Mouse (Mus musculus) forebrain, embryonic 12.5 days (tissue): Measurements from ENCODE around the gene Plekhg1. TPM values are rescaled to one million over a fixed set of nuclear protein-coding genes. Genes with fewer than 3 reads are reported as not detected.

Experiments used
- ATAC-seq: fragments of 200-750 bp; cut with Nextera tagmentation; 2 replicates; pipeline ENCODE4 v1.8.0; 2017; ENCODE audit warnings: moderate TSS enrichment; ENCODE audit not compliant: low FRiP score
- H3K27ac ChIP-seq: fragments of 300-500 bp; sonication (generic); 2 replicates; pipeline ENCODE4 v1.5.1; 2016; ENCODE audit warnings: mild to moderate bottlenecking
- H3K27me3 ChIP-seq: fragments of 300-500 bp; sonication (generic); 2 replicates; pipeline ENCODE4 v1.6.1; 2016; ENCODE audit warnings: mild to moderate bottlenecking
- H3K36me3 ChIP-seq: fragments of 300-500 bp; sonication (generic); replicated peaks from 2 replicates; pipeline ENCODE4 v1.6.1; 2016; ENCODE audit warnings: mild to moderate bottlenecking
- H3K4me1 ChIP-seq: fragments of 300-500 bp; sonication (generic); 2 replicates; pipeline ENCODE4 v1.6.1; 2016
- H3K4me2 ChIP-seq: fragments of 300-500 bp; sonication (generic); 2 replicates; pipeline ENCODE4 v1.6.1; 2016; ENCODE audit warnings: mild to moderate bottlenecking, moderate library complexity
- H3K4me3 ChIP-seq: fragments of 300-500 bp; sonication (generic); replicated peaks from 2 replicates; pipeline ENCODE4 v1.5.1; 2016; ENCODE audit warnings: mild to moderate bottlenecking
- H3K9ac ChIP-seq: fragments of 300-500 bp; sonication (generic); 2 replicates; pipeline ENCODE4 v1.6.1; 2016; ENCODE audit warnings: mild to moderate bottlenecking
- H3K9me3 ChIP-seq: fragments of 300-500 bp; sonication (generic); 2 replicates; pipeline ENCODE4 v1.6.1; 2016
- WGBS: fragments of 180-500 bp; shearing (Covaris S2); methylation state at CpG from one replicate; pipeline ENCODE4 v1.1.7; 2016; 5-methylcytosine and 5-hydroxymethylcytosine counted together
- polyA plus RNA-seq: library from polyadenylated mRNA; unstranded; fragments of >200 nt; fragmentation: Nextera tagmentation; extraction: Ambion mirVana; gene quantifications from 2 replicates; pipeline ENCODE4 v1.2.1, GENCODE M21; 2016

Gene Plekhg1
- polyA plus RNA-seq, 1 experiment from 2014 or later = 14.9 TPM

DNA sequence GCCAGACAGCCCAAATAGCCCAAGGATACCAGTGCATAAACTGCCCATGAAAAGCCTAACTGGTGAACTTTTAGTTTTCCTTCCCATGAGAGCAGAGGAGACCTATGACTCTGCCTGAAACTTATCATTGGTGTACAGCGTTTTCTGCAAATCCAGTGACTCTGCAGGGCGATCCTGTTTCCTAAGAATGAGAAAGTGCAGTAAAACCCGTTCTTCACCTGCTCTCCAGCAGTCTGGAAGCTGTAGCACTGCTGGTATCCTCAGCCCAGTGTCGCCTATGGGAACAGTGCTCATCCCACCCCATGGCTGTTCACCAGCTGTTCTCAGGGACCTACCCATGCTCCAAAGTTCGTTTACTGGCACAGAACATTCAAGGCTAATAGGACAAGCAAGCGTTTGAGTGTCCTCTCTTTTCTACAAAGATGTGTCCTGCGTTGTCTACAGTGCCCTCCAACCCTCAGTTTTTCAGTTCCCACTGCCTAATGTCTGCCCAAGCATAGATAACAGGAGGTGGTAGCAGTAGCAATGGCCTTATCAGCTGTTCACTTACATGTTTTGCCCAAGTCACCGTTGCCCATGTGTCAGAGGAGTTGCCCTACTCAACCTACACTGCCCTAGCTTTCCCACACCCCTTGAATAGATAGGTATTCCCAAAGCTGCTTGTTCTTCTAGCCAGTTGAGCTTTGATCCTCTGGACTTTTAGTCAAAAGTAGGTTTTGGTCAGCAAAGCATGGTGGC lies 253.4 kb downstream of the Plekhg1 start:
- Histone ChIP-seq H3K36me3 (peaks cover 17% of the 10 kb centered on the region), H3K9me3 (no peaks in the 10 kb centered on the region), H3K4me1 (no peaks in the 10 kb centered on the region), H3K9ac (no peak overlapping the region), H3K4me2 (no peak overlapping the region), H3K4me3 (no peak overlapping the region), H3K27me3 (no peaks in the 10 kb centered on the region), H3K27ac (no peak overlapping the region)
- no peak for ATAC-seq
- WGBS = 88% methylated on average over 8 of the region's 8 CpGs

DNA sequence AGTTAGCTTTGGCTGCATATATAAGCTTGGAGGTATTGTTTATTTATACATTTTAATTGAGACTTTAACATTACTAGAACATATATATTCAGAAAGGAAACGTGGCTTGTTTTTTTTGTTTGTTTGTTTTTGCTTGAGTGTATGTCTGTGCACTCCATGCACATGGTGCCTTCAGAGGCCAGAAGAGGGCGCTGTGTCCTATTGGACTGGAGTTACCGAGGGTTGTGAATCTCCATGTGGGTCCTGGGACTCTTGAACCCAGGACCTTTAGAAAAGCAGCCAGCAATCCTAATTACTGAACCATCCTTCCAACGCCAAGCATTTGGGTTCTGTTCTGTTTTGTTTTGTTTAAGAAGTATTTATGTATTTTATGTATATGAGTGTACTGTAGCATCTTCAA lies 255.1 kb downstream of the Plekhg1 start:
- Histone ChIP-seq H3K4me1 (no peaks in the 10 kb centered on the region), H3K4me2 (no peak overlapping the region), H3K9me3 (no peaks in the 10 kb centered on the region), H3K27me3 (no peaks in the 10 kb centered on the region), H3K36me3 (peaks cover 1% of the 10 kb centered on the region), H3K9ac (no peak overlapping the region), H3K4me3 (no peak overlapping the region), H3K27ac (no peak overlapping the region)
- no peak for ATAC-seq
- 82% methylated on average over 4 of the region's 4 CpGs for WGBS

DNA sequence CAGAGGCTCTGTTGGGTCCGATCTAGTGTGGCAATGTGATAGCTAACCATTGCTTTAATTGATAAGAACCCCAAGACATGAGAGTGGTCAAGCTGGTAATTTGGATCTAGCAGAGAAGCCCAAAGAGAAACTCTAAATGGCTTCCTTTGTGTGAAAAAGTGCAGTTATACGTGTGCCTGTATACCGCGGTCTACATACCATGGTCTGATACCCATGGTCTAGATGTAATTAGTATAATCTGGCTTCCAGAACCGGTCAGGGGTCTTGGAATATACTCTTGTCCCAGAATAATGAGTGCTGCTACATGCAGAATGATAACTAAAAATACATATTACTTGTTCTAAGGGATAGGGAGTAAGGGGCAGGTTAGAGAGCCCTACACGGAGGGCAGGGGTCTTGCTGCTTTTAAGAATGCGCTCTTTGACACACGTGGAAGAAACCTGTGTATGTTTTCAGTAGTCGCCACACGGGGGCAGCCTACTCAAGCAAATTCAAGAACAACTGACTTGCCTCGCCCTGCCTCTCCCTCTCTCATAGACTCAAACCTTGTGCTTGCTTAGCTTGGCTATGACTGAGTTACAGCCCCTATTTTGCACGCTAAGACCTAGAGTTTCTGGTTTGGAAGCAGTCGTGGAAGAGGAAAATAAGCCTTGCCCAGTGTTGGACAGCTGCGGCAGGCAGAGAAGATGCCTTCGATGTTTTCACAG lies 256.2 kb downstream of the Plekhg1 start:
- no peak overlapping the region for H3K9ac ChIP-seq
- 58% methylated on average over 15 of the region's 15 CpGs for WGBS
- H3K4me1 ChIP-seq = no peaks in the 10 kb centered on the region
- H3K27ac ChIP-seq = no peak overlapping the region
- no peak overlapping the region for H3K4me2 ChIP-seq
- no peaks in the 10 kb centered on the region for H3K36me3 ChIP-seq
- H3K27me3 ChIP-seq = no peaks in the 10 kb centered on the region
- peak; percentile 77 for ATAC-seq
- no peaks in the 10 kb centered on the region for H3K9me3 ChIP-seq
- H3K4me3 ChIP-seq = no peak overlapping the region

DNA sequence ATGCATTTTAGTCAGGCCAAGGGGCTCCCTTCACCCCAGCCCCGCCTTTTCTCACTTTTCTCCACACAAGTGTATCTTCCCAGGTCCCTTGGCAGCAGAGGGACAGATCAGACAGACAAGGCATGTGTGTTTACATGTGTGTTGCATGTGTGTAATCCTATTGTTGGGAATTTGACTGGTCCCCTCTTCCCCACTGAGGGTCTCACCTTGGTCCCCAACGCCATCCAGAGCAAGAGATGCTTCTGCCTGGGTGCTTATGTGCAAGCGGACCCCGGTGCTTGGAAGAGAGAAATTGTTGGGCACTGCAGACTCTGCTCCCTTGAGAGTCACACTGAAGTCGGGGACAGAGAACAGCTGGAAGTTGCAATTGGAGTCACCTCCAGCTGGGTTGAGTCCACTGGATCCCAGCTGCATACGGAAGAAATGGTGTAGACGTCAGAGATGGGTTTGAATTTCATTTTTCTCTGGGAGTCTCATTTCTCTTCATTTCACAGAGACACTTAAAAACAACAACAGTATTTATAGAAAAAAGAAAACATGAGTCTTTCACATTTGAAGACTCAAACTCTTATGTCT lies 257.8 kb downstream of the Plekhg1 start:
- H3K9me3 ChIP-seq = no peaks in the 10 kb centered on the region
- H3K36me3 ChIP-seq = no peaks in the 10 kb centered on the region
- no peak for ATAC-seq
- H3K9ac ChIP-seq = no peak overlapping the region
- H3K4me1 ChIP-seq = no peaks in the 10 kb centered on the region
- no peak overlapping the region for H3K27ac ChIP-seq
- no peak overlapping the region for H3K4me2 ChIP-seq
- no peaks in the 10 kb centered on the region for H3K27me3 ChIP-seq
- 88% methylated on average over 7 of the region's 7 CpGs for WGBS
- H3K4me3 ChIP-seq = no peak overlapping the region

DNA sequence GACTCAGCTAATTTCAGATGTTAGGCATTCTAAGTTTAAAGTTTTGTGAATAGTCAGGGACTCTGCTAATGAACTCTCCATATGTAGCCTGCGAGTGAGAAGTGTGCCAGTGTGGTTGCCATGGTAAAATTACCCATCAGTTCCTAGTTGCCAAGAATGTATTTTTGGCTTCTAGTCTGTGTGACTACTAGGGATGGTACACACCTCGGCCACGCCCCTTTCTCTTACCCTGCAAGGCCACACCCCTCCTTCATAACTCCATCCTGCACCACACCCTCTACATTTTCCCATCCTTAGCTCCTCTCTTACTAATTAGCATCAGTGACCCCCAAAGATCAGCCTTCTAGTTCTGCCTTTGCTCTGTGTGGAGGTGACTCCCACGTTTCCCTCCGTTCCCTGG lies 262.5 kb downstream of the Plekhg1 start:
- H3K4me1 ChIP-seq = no peaks in the 10 kb centered on the region
- no peak overlapping the region for H3K9ac ChIP-seq
- no peaks in the 10 kb centered on the region for H3K27me3 ChIP-seq
- H3K9me3 ChIP-seq = no peaks in the 10 kb centered on the region
- no peak for ATAC-seq
- WGBS = 89% methylated on average over 5 of the region's 5 CpGs
- H3K27ac ChIP-seq = no peak overlapping the region
- H3K4me3 ChIP-seq = no peak overlapping the region
- H3K36me3 ChIP-seq = no peaks in the 10 kb centered on the region
- no peak overlapping the region for H3K4me2 ChIP-seq

DNA sequence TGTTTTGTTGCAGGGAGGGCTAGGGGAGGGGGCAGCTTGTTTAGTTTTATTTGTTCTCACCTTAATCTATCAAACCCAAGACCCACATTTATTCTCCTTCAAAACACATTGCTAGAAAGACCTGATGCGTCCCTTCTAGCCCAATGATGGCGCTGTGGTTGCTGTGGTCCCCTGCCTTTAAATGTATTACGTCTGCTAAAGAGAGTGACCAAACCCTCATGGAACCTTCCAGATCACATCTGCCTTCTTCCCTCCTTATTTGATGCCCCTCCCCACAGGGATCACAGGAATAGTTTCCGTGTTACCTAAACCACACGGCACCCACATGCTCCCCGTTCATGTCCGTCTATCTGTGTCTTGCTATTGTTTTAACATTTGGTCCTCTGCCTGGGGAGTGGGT lies 265.0 kb downstream of the Plekhg1 start:
- H3K9me3 ChIP-seq = no peaks in the 10 kb centered on the region
- no peak for ATAC-seq
- no peak overlapping the region for H3K4me3 ChIP-seq
- no peak overlapping the region for H3K4me2 ChIP-seq
- no peaks in the 10 kb centered on the region for H3K27me3 ChIP-seq
- H3K4me1 ChIP-seq = no peaks in the 10 kb centered on the region
- no peaks in the 10 kb centered on the region for H3K36me3 ChIP-seq
- WGBS = 85% methylated on average over 7 of the region's 7 CpGs
- no peak overlapping the region for H3K9ac ChIP-seq
- no peak overlapping the region for H3K27ac ChIP-seq

DNA sequence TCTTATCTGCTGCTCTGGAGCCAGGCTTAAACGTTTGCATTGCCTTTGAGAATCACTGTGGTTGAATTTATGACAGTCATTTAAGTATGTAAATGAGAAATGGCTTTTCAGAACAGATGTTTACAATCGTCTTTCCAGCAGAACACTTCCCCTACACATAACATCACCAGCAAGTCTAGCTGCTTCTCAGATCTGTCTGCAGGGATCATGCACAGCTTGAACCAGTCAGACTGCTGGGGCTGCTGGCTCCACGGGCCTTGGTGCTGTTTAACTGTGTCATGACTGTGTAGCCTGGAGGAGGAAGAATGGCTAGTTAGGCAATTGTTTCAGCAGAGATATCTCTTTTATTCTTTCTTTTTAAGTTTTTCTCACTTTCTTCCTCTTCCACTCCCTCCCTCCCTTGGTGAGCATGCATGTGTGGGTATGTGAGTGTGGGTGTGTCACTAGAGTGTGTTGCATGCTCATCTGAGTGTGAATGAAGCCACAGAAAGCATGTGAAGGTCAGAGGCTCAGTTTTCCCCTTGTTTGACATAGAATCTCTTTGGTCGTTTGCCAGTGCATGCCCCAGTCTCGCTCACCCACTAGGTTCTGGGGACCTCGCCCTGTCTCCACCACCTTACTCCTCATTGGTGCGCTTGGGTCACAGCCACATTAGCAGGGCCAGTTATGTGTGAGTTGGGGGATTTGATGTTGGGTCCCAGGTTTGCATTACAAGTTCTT lies 266.3 kb downstream of the Plekhg1 start:
- no peak overlapping the region for H3K4me2 ChIP-seq
- WGBS = 78% methylated on average over 7 of the region's 7 CpGs
- no peak overlapping the region for H3K27ac ChIP-seq
- no peaks in the 10 kb centered on the region for H3K4me1 ChIP-seq
- H3K27me3 ChIP-seq = no peaks in the 10 kb centered on the region
- no peak for ATAC-seq
- H3K36me3 ChIP-seq = no peaks in the 10 kb centered on the region
- H3K4me3 ChIP-seq = no peak overlapping the region
- H3K9me3 ChIP-seq = no peaks in the 10 kb centered on the region
- H3K9ac ChIP-seq = no peak overlapping the region

Other genes with a start within 250 kb of the Plekhg1 start
- not detected in 2 replicates for gene Iyd, start 200.1 kb upstream of the Plekhg1 start, polyA plus RNA-seq
- 11.2 TPM in 2 replicates for gene Mthfd1l, start 232.8 kb downstream of the Plekhg1 start, polyA plus RNA-seq